Mouse (Mus musculus): ENCODE results near the gene Hrh3.

DNA sequence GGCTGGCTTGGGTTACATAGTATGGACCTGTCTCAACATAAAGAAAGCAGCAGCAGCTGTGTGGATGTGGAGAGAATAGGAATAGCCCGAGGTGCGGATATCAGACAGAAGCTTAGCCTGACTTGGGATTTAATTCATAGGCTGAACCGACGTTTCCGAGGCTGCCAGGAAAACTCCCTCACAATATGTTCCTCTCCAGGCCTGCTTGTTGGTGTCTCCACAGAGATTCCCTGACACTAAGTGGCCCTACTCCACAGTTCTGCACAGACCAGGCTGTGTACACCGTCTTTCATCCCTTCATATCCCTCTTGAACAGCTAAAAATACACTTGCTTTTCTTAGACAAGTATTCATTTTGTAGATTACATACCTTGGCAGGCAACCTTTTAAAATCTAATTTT is 43.1 kb upstream of the Hrh3 start:
- no peak for TF ChIP-seq CTCF (IDR thresholded peaks at IDR 0.05; ENCODE audit: control insufficient read depth, insufficient read depth, insufficient replicate concordance, low read depth, low read length)
- TF ChIP-seq POLR2A (IDR thresholded peaks at IDR 0.05; ENCODE audit: control insufficient read depth, low read depth, low read length): no peak

Data from testis, adult 2 months (tissue).